Mouse (Mus musculus) midbrain, embryonic 15.5 days (tissue): ENCODE measurements at regions not wholly inside any gene's neighbourhood (a gene's known extent, or its start where the extent isn't known, plus 50 kb on each side); places are given as distances from the start of the nearest gene placed in this dataset.

Source experiments
- ATAC-seq: fragments of 200-750 bp; cut with Nextera tagmentation; replicated peaks from 2 replicates; pipeline ENCODE4 v1.8.0; 2017; ENCODE audit warnings: moderate TSS enrichment
- H3K27ac ChIP-seq: fragments of 300-500 bp; sonication (generic); 2 replicates; pipeline ENCODE4 v1.5.1; 2015; ENCODE audit warnings: mild to moderate bottlenecking, inconsistent platforms
- H3K27me3 ChIP-seq: fragments of 300-500 bp; sonication (generic); replicated peaks from 2 replicates; pipeline ENCODE4 v1.6.1; 2015; ENCODE audit warnings: inconsistent platforms
- H3K36me3 ChIP-seq: fragments of 300-500 bp; sonication (generic); replicated peaks from 2 replicates; pipeline ENCODE4 v1.6.1; 2015; ENCODE audit warnings: inconsistent platforms
- H3K4me1 ChIP-seq: fragments of 300-500 bp; sonication (generic); 2 replicates; pipeline ENCODE4 v1.6.1; 2015; ENCODE audit warnings: inconsistent platforms
- H3K4me2 ChIP-seq: fragments of 300-500 bp; sonication (generic); 2 replicates; pipeline ENCODE4 v1.6.1; 2015; ENCODE audit warnings: inconsistent platforms, mild to moderate bottlenecking, moderate library complexity
- H3K4me3 ChIP-seq: fragments of 300-500 bp; sonication (generic); 2 replicates; pipeline ENCODE4 v1.5.1; 2015; ENCODE audit warnings: mild to moderate bottlenecking, inconsistent platforms
- H3K9ac ChIP-seq: fragments of 300-500 bp; sonication (generic); 2 replicates; pipeline ENCODE4 v1.6.1; 2015; ENCODE audit warnings: mild to moderate bottlenecking, inconsistent platforms
- H3K9me3 ChIP-seq: fragments of 300-500 bp; sonication (generic); 2 replicates; pipeline ENCODE4 v1.6.1; 2016; ENCODE audit warnings: inconsistent platforms
- WGBS: fragments of 180-500 bp; shearing (Covaris S2); methylation state at CpG from one replicate; pipeline ENCODE4 v1.1.7; 2015; ENCODE audit warnings: mixed read lengths; 5-methylcytosine and 5-hydroxymethylcytosine counted together

GRCm38 (mm10) chr9:101710611-101711071 is 151.0 kb upstream of the 9630041A04Rik start:
- Histone ChIP-seq H3K36me3 (no peaks in the 10 kb centered on the region), H3K9ac (no peak overlapping the region), H3K9me3 (no peaks in the 10 kb centered on the region), H3K4me1 (no peaks in the 10 kb centered on the region), H3K4me3 (no peak overlapping the region), H3K27ac (no peak overlapping the region), H3K27me3 (no peaks in the 10 kb centered on the region), H3K4me2 (no peak overlapping the region)
- no peak for ATAC-seq
- 76% methylated on average over 8 of the region's 8 CpGs for WGBS

GRCm38 (mm10) chr9:101700368-101700767 is 161.3 kb upstream of the 9630041A04Rik start:
- H3K27me3 ChIP-seq, result no peaks in the 10 kb centered on the region
- H3K36me3 ChIP-seq, result no peaks in the 10 kb centered on the region
- no peaks in the 10 kb centered on the region for H3K9me3 ChIP-seq
- no peak for ATAC-seq
- H3K27ac ChIP-seq, result no peak overlapping the region
- H3K4me1 ChIP-seq, result no peaks in the 10 kb centered on the region
- H3K4me2 ChIP-seq, result no peak overlapping the region
- no peak overlapping the region for H3K9ac ChIP-seq
- no peak overlapping the region for H3K4me3 ChIP-seq
- WGBS, result 78% methylated on average over 7 of the region's 7 CpGs

- 95% methylated on average over 5 of the region's 5 CpGs for WGBS
- H3K4me2 ChIP-seq, result no peak overlapping the region
- H3K27me3 ChIP-seq, result no peaks in the 10 kb centered on the region
- no peak overlapping the region for H3K4me3 ChIP-seq
- H3K36me3 ChIP-seq, result no peaks in the 10 kb centered on the region
- peaks cover 19% of the 10 kb centered on the region for H3K4me1 ChIP-seq
- H3K9me3 ChIP-seq, result no peaks in the 10 kb centered on the region
- no peak overlapping the region for H3K9ac ChIP-seq
- no peak overlapping the region for H3K27ac ChIP-seq
- no peak for ATAC-seq
These were observed 167.6 kb upstream of the 9630041A04Rik start for GRCm38 (mm10) chr9:101694054-101694453.

GRCm38 (mm10) chr9:101691336-101691735 is 170.3 kb upstream of the 9630041A04Rik start:
- Histone ChIP-seq H3K9ac (no peak overlapping the region; the same call in 1 of the 2 replicates), H3K27ac (peak overlapping the region; percentile 87), H3K9me3 (no peaks in the 10 kb centered on the region), H3K4me1 (peaks cover 19% of the 10 kb centered on the region), H3K27me3 (no peaks in the 10 kb centered on the region), H3K36me3 (no peaks in the 10 kb centered on the region), H3K4me2 (0 out of 2 replicates have a peak overlapping the region, but pooled peaks have one; percentile 53), H3K4me3 (no peak overlapping the region)
- ATAC-seq, result no peak
- 47% methylated on average over 6 of the region's 6 CpGs for WGBS

- Histone ChIP-seq H3K4me3 (peak overlapping the region; percentile 28; the same call in 1 of the 2 replicates), H3K9me3 (no peaks in the 10 kb centered on the region), H3K4me1 (peaks cover 19% of the 10 kb centered on the region), H3K27ac (peak overlapping the region; percentile 87), H3K36me3 (no peaks in the 10 kb centered on the region), H3K4me2 (peak overlapping the region; percentile 53), H3K9ac (peak overlapping the region; percentile 36; the same call in 1 of the 2 replicates), H3K27me3 (no peaks in the 10 kb centered on the region)
- WGBS, result 15% methylated on average over 7 of the region's 7 CpGs
- peak; percentile 72 for ATAC-seq
These were observed 170.7 kb upstream of the 9630041A04Rik start for GRCm38 (mm10) chr9:101690916-101691315.

- no peaks in the 10 kb centered on the region for H3K9me3 ChIP-seq
- H3K27me3 ChIP-seq, result no peaks in the 10 kb centered on the region
- no peak; the same call in 1 of the 2 replicates for ATAC-seq
- 4% methylated on average over 12 of the region's 12 CpGs for WGBS
- H3K9ac ChIP-seq, result peak overlapping the region; percentile 36
- H3K4me2 ChIP-seq, result peak overlapping the region; percentile 53
- H3K4me3 ChIP-seq, result peak overlapping the region; percentile 28
- H3K27ac ChIP-seq, result peak overlapping the region; percentile 87
- no peaks in the 10 kb centered on the region for H3K36me3 ChIP-seq
- H3K4me1 ChIP-seq, result peaks cover 19% of the 10 kb centered on the region
These were observed 171.2 kb upstream of the 9630041A04Rik start for GRCm38 (mm10) chr9:101690402-101690861.

- H3K27me3 ChIP-seq, result no peaks in the 10 kb centered on the region
- peak; percentile 95 for ATAC-seq
- H3K36me3 ChIP-seq, result no peaks in the 10 kb centered on the region
- H3K4me2 ChIP-seq, result peak overlapping the region; percentile 53
- no peaks in the 10 kb centered on the region for H3K9me3 ChIP-seq
- H3K9ac ChIP-seq, result peak overlapping the region; percentile 36; the same call in 1 of the 2 replicates
- WGBS, result 10% methylated on average over 11 of the region's 11 CpGs
- H3K4me1 ChIP-seq, result peaks cover 19% of the 10 kb centered on the region
- H3K27ac ChIP-seq, result peak overlapping the region; percentile 87
- peak overlapping the region; percentile 28; the same call in 1 of the 2 replicates for H3K4me3 ChIP-seq
These were observed 171.9 kb upstream of the 9630041A04Rik start for GRCm38 (mm10) chr9:101689532-101690401.

GRCm38 (mm10) chr9:101687226-101687625 is 174.4 kb upstream of the 9630041A04Rik start:
- Histone ChIP-seq H3K27ac (no peak overlapping the region), H3K9me3 (no peaks in the 10 kb centered on the region), H3K4me3 (no peak overlapping the region), H3K36me3 (no peaks in the 10 kb centered on the region), H3K4me1 (peaks cover 19% of the 10 kb centered on the region), H3K27me3 (no peaks in the 10 kb centered on the region), H3K9ac (no peak overlapping the region), H3K4me2 (no peak overlapping the region)
- 69% methylated on average over 6 of the region's 6 CpGs for WGBS
- ATAC-seq, result no peak

- Histone ChIP-seq H3K27ac (no peak overlapping the region), H3K4me2 (no peak overlapping the region), H3K4me1 (no peaks in the 10 kb centered on the region), H3K27me3 (no peaks in the 10 kb centered on the region), H3K9ac (no peak overlapping the region), H3K9me3 (no peaks in the 10 kb centered on the region), H3K4me3 (no peak overlapping the region), H3K36me3 (no peaks in the 10 kb centered on the region)
- WGBS, result 89% methylated on average over 2 of the region's 2 CpGs
- ATAC-seq, result no peak
These were observed 184.1 kb upstream of the 9630041A04Rik start for GRCm38 (mm10) chr9:101677563-101677962.

GRCm38 (mm10) chr9:101670111-101670510 is 191.5 kb upstream of the 9630041A04Rik start:
- no peak overlapping the region for H3K9ac ChIP-seq
- H3K4me3 ChIP-seq, result no peak overlapping the region
- no peaks in the 10 kb centered on the region for H3K36me3 ChIP-seq
- H3K4me2 ChIP-seq, result no peak overlapping the region
- ATAC-seq, result no peak
- H3K27me3 ChIP-seq, result no peaks in the 10 kb centered on the region
- 100% methylated on average over 1 of the region's 1 CpGs for WGBS
- no peaks in the 10 kb centered on the region for H3K9me3 ChIP-seq
- H3K4me1 ChIP-seq, result no peaks in the 10 kb centered on the region
- H3K27ac ChIP-seq, result no peak overlapping the region

GRCm38 (mm10) chr9:101649816-101650215 is 211.8 kb upstream of the 9630041A04Rik start:
- no peak overlapping the region for H3K9ac ChIP-seq
- no peaks in the 10 kb centered on the region for H3K36me3 ChIP-seq
- no peak overlapping the region for H3K27ac ChIP-seq
- no peaks in the 10 kb centered on the region for H3K4me1 ChIP-seq
- 47% methylated on average over 5 of the region's 5 CpGs for WGBS
- no peak overlapping the region for H3K4me2 ChIP-seq
- no peak overlapping the region for H3K4me3 ChIP-seq
- ATAC-seq, result no peak
- H3K27me3 ChIP-seq, result no peaks in the 10 kb centered on the region
- no peaks in the 10 kb centered on the region for H3K9me3 ChIP-seq

GRCm38 (mm10) chr9:101641524-101641923 is 220.1 kb upstream of the 9630041A04Rik start:
- no peak for ATAC-seq
- Histone ChIP-seq H3K4me3 (no peak overlapping the region), H3K9ac (no peak overlapping the region), H3K27ac (no peak overlapping the region), H3K4me1 (no peaks in the 10 kb centered on the region), H3K4me2 (no peak overlapping the region), H3K9me3 (no peaks in the 10 kb centered on the region), H3K36me3 (no peaks in the 10 kb centered on the region), H3K27me3 (no peaks in the 10 kb centered on the region)
- 55% methylated on average over 3 of the region's 3 CpGs for WGBS
